Mouse (Mus musculus): ENCODE results near the gene Apopt1.

The Apopt1 gene

DNA sequence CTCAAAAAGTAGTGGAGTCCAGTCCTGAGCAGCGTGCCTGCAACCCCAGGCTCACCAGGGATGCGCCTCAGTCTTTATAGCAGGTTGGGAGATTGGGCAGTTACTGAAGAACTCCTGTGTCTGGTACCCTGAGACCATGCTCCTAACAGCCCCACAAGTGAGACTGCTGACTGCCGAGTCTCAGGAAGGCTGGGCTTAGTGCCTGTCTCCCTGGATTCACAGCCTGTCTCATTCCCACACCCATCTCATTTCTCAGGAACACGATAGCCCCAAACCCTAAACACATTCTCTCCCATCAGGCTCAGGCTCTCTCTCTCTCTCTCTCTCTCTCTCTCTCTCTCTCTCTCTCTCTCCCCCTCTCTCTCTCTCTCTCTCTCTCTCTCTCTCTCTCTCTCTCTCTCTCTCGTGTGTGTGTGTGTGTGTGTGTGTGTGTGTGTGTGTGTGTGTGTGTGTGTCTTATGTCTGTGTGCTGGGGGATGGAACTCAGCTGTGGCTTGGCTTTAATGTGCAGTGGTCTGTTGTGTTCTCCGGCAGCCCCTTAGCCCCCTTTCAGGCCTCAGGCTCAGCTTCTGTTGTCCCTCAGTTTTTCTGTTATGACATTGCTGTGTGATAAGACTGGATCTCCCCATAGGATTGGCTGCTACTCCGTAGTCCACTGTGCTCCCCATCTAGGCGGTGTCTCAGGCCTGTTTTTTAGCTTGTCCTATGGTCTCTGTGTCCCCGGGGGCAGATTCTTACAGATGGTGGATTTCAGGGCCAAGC, 56.9 kb downstream of the Apopt1 start:
- DNase-seq (ENCODE audit: low spot score in 2 of 2) = no peak

- no peak for DNase-seq (ENCODE audit: low spot score in 2 of 2)
These were observed 57.6 kb downstream of the Apopt1 start for GRCm38 (mm10) chr12:111770651-111771050.

DNA sequence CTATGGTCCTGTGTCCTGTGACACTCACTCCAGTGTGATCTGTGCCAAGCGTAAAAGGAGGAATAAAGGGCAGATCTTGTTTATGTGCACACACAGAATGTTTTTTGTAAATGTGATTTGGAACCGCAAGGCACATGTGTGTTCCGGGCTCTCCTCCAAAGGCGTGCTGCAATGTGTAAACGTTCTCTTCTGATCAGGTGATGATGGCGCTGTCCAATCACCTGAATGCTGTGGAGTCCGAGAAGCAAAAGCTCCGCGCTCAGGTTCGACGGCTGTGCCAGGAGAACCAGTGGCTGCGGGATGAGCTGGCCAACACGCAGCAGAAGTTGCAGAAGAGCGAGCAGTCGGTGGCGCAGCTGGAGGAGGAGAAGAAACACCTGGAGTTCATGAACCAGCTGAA, 61.1 kb downstream of the Apopt1 start:
- no peak for DNase-seq (ENCODE audit: low spot score in 2 of 2)

GRCm38 (mm10) chr12:111774845-111775244, 61.8 kb downstream of the Apopt1 start:
- DNase-seq (ENCODE audit: low spot score in 2 of 2) = no peak

DNA sequence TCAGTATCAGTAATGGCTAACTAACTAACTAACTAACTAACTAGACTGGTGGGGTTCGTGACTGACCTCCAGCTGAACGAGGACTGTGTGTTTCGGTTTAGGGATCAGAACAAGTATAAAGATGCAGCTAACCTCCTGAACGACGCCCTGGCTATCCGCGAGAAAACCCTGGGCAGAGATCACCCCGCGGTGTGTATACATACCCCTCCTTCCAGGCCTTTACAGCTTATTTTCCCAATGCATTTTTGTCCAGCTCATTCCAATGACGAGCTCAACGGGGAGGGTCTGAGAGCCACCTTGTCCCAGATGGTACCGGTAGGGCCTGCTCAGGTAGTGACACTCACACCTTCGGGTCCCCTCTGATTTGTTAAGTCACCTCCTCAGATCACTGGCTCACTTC, 64.9 kb downstream of the Apopt1 start:
- DNase-seq (ENCODE audit: low spot score in 2 of 2) = no peak

DNA sequence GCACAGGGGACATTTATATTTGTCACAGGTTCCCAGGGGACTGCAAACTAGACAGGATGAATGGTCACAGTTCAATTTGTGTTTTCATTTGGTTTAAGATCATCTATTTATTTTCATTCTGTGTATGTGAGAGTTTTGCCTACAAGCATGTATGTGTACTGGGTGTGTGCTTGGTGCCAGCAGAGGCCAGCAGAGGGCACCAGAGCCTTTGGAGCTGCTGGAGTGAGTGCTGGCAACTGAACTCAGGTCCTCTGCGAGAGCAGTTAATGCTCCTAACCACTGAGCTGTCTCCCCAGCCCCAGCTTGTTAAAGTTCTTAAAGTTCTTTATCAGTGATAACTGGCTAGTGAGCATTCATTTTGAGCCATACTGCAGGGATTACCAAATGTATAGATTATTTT, 66.5 kb downstream of the Apopt1 start:
- DNase-seq (ENCODE audit: low spot score in 2 of 2) = no peak

- no peak for DNase-seq (ENCODE audit: low spot score in 2 of 2)
These were observed 72.1 kb downstream of the Apopt1 start for GRCm38 (mm10) chr12:111785174-111785573.

- DNase-seq (ENCODE audit: low spot score in 2 of 2) = no peak
These were observed 74.0 kb downstream of the Apopt1 start for GRCm38 (mm10) chr12:111787015-111787414.

GRCm38 (mm10) chr12:111790090-111790489, 77.0 kb downstream of the Apopt1 start:
- no peak for DNase-seq (ENCODE audit: low spot score in 2 of 2)

DNA sequence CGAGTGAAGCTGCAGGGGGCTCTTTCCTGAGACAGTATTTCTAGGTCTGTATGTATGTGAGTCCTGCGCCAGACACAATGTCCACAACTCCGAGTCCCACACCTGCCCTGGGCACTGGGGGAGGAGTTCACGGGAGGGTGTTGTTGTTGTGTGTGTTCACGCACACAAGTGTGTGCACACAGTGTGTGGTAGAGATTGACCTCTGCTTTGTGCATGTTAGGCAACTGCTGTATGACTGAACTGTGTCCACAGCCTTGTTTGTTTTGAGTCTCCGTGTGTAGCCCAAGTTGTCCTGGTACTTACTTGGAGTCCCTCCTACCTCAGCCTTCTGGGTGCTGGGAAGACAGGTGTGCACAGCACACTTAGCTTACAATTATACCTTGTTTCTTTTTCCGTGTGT, 77.6 kb downstream of the Apopt1 start:
- no peak for DNase-seq (ENCODE audit: low spot score in 2 of 2)

GRCm38 (mm10) chr12:111791474-111792104, 78.5 kb downstream of the Apopt1 start:
- peak in 1 of 2 experiments; percentile 58 for DNase-seq (ENCODE audit: low spot score in 2 of 2)

- DNase-seq (ENCODE audit: low spot score in 2 of 2) = no peak
These were observed 81.0 kb downstream of the Apopt1 start for GRCm38 (mm10) chr12:111794102-111794501.

DNA sequence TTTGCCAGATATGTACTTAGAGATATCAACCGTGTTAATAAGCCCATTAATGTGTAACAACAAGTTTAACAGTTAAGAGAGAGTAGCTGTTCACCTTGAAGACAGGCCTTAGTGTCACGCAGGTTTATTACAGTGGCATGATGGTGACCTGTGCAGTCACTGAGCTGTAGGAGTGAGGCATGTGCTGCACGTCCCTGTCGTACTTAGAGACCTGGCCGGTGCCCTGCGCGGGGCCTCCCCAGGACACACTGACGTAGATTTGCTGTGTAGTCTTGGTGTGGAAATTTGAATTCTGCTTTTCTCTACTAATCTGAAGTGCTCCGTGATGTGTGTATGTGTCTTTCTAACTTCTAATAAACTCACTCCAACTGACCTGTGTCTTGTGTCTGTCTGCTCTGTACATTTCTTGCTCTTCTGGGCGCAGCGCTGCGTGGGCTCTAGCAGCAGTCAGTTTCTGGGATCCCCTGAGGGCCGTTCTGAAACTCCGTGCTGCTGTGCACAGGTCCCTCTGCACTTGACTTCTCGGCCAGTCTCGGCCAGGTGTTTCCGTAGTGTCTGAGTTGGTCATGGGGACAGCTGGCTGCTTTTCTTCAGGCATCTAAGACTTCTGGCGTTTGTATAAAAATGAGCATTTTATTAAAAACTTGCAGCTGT, 81.6 kb downstream of the Apopt1 start:
- no peak for DNase-seq (ENCODE audit: low spot score in 2 of 2)

- no peak for DNase-seq (ENCODE audit: low spot score in 2 of 2)
These were observed 82.3 kb downstream of the Apopt1 start for GRCm38 (mm10) chr12:111795180-111795895.

DNA sequence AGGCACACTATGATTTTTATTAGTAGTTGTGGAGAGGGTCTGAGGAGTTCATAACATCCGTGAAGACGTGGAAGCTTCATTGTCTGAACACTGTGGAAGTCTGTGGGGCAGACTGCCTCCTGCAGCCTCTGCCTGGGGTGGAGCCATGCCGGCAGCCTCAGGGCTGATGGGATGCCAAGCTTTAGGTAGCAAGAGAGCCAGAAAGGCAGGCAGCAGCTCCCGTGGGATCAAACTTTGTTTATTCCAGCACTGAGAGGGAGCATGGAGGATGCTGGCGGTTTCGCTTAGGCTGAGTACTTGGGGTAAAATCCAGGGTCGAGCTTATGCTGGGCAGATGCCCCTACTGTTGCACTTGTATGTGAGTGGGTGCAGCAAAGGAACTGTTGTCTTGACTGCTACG, 84.2 kb downstream of the Apopt1 start:
- no peak for DNase-seq (ENCODE audit: low spot score in 2 of 2)

- DNase-seq (ENCODE audit: low spot score in 2 of 2) = no peak
These were observed 85.4 kb downstream of the Apopt1 start for GRCm38 (mm10) chr12:111798493-111798892.

DNA sequence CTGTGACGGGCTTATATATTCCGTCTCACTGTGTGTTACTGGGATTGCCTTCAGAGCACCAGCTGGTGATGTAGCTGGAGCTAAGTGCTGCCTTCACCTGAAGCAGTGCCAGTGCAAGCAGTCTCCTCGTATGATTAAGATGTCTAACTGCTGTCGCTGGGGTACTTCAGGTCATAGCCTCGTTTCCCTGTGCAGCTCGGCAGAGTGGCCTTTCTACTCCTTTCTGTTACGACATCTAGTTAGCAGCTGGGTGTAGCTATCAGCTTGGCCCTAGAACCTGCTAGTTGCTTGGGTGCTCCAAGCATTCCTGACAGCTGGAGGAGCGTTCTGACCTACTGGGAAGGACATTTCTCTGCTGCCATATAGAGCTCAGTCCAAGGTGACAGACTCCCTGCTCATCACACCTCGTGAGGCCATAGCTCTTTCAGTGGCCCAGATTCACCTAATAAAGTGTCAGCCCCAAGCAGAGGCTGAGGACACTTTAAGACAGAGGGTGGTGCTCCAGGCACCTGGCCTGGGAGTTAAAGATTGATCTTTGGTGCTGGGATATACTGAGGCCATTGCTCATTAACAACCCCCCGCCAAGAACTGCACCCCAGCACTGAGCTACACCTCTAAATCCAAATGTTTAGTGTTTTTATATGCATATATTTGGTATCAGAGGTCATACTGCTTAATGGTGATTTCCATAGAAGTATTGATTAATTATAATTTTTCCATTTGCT, 87.6 kb downstream of the Apopt1 start:
- no peak for DNase-seq (ENCODE audit: low spot score in 2 of 2)

- no peak for DNase-seq (ENCODE audit: low spot score in 2 of 2)
These were observed 90.5 kb downstream of the Apopt1 start for GRCm38 (mm10) chr12:111803538-111803937.
